Mouse (Mus musculus) embryo, embryonic 11 days (tissue): ENCODE data around the gene Art5.
A peak's percentile ranks its signal among the peaks of the same experiment; 100 is the strongest.

Experiments used
- DNase-seq: peaks from one replicate; pipeline ENCODE4 v3.0.0-alpha.2; 2015

Gene Art5

DNA sequence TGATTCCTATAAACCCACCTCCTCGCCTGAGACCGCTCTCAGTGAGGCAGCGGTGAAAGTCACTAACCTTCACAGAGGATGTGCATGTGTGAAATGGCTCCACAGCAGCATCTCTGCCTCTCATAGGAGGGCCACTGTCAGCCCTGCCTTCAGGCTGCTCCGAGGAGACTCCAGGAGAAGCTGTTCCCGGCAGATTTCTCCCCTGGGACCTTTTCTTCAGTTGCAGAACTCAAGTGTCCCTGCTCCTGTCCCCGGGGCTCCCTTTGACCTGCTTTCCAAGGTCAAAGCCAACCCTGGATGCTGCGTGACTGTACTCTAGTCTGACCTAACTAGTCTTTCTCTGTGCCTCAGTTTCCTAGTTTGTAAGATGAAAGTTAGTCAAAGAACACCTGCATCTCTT is at the start of gene Art5:
Gene Art5 (minus strand): TSS at position 319 of the 400 bp plus-strand sequence.
- DNase-seq: no peak

DNA sequence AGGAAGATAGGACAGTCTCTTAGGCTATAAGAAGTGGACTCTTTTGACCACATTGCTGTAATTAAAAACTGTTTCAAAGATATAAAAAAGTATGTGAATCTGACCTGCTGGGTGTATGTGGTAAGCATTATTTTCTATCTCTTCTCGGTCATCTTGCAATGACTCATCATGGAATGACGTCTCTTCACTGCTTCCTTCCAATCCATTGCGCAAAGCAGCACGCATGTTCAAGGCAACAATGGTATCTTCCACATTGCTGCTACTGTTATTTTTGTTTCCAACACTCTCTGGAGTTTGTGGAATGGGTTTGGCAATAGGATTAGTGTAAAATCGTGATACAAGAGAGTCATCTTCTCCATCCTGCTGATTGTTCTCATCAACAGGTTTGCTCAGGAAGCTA is 44.4 kb upstream of the Art5 start:
- DNase-seq: no peak

DNA sequence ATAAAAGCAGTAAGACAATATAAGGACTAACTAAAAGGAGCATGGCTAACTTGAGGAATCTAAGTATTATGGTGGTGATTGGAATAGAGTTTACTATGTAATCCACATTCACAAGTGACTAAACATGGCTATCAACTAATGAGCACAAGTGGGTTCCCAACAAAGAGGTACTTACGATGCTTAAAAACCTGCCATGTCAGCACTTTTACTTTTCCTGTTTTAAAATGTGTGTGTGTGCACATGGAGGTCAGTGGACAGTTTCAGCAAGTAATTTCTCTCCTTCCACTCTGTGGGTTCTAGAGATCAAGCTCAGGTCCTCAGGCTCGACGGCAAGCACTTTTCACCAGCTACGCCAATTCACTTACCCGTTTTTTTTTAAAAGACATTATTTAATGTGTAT is 28.6 kb upstream of the Art5 start:
- DNase-seq: no peak

DNA sequence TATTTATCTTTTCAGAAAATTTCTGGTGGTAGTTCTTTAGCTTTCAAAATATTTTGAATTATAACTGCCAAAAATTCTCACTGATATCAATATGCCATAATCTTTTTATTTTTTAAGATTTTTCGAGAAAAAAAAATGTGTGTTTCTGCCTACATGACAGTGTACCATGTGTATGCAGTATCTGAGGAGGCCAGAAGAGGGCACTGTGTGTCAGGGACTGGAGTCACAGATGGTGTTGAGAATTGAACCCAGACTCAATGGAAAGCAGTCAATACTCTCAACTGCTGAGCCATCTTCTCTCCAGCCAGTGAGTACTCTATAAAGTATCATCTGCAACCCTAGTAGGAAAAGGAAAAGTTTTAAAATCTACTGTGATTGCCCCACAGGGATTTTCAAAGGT is 28.2 kb upstream of the Art5 start:
- DNase-seq: peak; percentile 43

DNA sequence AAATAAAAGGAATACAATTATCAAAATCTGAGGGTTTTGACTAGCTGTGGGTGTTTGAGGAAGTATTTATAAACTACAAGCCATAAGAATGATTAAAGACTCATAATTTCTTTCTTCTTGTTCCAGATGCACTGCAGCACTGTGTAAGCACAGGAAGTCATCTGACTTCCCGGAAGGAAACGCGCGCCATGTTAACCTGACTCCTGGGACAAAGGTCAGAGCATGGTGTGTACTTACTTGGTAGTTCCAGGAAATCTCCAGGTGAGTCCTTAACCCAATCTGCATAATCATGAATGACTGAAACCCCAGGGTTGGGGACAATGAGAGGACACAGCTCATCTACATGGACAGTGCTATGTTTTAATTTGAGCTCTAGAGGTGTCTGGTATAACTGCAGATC is 23.1 kb upstream of the Art5 start:
- DNase-seq: no peak

DNA sequence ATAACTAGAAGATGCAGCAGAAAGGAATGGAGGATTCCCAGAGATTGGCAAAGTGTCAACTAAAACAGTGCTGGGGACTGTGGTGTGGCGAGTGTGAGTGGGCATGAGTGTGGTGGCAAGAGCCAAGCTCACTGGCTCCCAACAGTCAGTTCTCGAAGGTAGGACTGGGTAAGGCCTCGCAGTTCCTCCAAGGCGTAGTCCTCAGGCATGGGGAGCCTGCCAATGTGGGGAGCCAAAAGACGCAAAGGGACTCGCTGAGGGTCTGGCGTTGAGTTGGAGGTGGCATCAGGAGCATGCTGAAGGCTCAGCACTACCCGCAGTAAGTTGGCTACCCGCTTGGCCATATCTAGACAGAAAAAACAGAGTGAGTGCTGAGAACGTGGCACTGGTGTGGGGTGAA is 11.0 kb upstream of the Art5 start:
- DNase-seq: no peak

DNA sequence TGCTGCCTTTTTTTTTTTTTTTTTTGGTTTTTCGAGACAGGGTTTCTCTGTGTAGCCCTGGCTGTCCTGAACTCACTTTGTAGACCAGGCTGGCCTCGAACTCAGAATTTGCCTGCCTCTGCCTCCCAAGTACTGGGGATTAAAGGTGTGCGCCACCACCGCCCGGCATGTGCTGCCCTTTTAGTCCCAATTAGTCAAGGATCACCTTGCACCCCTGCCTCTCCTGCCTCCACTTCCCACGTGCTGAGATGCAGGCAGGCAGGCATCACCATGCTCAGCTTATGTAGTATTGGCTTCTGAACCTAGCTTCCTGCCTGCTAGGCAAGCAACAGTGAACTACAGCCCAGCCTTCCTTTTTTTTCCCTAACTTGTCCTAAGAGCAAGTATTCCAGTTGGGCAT is 8.1 kb upstream of the Art5 start:
- DNase-seq: no peak

DNA sequence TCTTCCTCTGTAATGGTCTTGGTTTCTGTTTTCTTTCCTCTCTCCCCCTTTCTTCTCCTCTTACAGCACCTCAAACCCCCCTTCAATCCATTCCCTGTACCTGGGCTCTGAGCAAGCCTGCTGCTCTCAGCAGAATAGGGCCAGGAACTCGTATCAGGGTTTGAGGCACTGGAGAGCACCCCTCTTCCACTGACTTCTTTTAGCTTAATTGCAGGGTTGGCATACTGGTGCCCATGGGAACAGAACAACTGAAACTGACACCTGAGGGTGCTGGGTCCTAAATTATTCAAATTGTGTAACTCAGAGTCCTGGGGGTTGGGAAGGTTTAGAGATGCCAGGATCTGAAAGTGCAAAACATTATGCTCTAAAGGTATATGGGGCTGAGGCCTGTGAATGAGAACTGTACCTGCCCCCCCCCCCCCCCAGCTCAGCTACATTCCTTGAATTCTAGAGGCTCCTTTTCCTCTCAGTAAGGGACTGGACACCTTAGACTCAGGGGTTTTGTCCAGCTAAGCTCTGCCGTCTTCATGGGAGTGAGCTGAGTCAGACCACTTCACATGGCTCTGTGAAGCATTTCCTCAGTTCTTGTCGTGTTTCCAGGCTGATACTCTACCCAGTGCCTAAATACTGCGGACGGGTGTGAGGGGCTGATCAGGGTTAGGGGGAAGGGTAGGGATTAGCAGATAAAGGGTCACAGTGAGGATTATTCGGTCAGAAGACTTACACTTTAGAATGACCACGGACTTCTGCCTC is 7.5 kb upstream of the Art5 start, which contains the start of gene Chrna10:
Gene Chrna10 (minus strand): TSS at position 250 of the 753 bp plus-strand sequence.
- DNase-seq: no peak

DNA sequence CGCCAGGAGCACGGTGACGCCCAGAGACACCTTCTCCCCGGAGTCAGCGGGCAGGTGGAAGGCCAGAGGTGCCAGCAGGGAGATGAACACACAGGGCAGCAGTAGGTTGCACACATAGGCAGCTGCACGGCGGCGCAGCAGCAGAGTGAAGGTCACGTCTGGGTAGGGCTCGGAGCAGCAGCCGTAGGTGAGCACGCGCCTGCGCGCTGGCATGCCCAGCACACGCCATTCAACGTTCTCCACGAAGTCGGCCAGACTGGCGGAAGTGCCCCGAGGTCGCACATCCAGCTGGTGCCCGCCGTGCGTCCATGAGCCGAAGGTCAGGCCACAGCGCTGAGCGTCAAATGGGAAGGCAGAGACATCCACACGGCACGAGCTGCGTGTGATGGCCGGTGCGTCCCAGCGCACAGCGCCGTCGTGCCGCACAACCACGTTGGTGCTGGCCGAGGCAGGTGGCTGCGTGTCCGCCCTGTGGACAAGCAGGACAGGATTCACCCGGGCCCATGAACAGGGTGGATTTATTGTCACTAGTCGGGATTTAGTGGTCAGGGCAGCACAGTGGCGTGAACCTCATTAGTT is 4.0 kb upstream of the Art5 start:
- DNase-seq: no peak

DNA sequence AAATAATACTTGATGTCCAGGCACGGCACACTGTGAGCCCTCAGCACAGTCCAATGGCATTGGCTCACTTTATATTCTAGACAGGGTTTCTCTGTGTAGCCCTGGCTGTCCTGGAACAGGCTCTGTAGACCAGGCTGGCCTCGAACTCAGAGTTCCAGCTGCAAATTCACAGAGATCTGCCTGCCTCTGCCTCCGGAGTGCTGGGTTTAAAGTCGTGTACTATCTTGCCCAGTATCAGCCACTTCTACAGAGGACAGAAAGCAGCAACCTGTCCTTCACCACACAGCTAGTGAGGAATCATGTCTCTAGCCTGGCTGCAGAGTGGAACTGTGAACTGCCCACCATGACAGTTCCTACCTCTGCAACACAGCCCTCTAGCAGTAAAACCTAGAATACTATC is 457 bp upstream of the Art5 start:
- no peak for DNase-seq

DNA sequence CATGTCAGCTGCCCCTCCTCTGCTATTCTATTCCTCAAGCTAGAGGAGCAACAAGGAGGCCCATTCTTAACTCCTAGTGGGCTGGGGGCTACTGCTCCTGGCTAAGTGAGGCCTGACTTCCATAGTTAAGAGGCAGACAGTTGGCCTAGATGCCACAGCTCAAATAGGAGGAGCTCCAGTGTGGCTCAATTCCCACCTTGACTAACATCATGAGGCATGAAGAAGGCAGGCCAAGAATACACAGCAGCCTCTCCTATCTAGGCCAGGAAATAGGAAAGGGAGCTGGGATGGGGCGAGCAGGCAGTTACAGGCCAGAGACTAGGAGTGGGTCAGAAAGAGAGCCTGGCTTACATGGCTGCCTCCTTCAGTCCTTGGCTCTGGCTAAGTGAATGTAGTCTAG is 1.1 kb downstream of the Art5 start:
- no peak for DNase-seq

DNA sequence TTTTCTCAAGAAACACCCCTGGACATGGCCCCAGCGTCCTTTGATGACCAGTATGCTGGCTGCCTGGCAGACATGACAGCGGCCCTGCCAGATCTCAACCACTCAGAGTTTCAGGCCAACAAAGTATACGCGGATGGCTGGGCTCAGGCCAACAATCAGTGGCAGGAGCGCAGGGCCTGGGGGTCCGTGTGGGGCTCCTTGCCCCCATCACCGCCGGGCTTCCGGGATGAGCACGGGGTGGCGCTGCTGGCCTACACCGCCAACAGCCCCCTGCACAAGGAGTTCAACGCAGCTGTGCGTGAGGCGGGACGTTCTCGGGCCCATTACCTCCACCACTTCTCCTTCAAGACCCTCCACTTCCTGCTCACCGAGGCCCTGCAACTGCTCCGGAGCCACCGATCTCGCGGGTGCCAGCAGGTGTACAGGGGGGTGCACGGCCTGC is 2.6 kb downstream of the Art5 start:
- peak; percentile 45 for DNase-seq

DNA sequence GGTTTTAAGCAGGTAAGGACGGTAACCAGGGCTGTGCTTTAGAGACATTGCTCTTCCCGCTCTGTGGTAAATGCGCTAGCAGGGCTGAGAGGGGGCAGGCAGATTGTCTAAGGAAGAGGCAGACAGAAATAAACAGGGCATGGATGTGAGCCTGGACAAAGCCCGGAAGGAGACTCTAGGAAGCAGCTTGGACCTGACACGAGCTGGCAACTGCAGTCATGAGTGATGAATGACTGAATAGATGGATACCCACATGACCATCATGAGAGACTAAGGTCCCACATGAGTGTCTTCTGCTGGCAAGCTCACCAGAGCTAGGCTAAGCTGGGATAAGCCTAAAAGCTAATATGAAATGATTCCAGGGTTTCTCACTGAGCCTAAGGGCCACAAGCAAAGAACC is 5.2 kb downstream of the Art5 start:
- DNase-seq: no peak

DNA sequence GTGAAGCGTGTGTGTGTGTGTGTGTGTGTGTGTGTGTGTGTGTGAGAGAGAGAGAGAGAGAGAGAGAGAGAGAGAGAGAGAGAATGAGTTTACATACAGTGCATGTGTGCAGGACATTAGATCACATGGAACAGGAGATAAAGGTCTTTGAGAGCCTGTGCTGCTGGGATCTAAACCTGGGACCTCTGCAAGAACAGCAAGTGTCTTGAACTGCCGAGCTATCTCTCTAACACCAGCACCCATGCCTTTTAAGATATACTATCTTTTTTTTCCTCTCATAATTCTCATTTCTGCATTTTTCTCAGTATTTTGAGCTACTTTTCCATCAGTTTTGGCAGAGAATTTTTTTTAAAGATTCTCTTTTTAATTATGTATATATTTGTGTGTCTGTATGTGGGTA is 5.7 kb downstream of the Art5 start:
- no peak for DNase-seq

DNA sequence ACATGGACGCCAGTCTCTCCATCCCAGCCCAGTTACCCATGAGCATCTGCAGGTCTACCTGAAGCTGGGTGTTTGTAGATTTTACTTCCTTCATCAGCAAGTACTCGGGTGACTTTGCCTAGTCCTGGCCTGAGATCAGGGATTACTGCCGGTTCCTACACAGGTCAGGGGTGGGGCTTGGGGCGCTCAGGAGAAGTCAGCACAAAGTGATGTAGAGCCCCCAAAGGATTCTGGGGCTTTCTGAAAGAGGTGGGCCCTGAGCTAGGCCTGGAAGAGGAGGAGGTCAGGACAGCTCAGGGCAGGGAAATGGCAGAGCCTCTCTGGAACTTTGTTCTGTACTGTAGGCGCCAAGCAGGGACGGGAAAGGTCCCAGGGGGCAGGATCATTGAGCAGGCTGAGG is 6.6 kb downstream of the Art5 start:
- DNase-seq: no peak

DNA sequence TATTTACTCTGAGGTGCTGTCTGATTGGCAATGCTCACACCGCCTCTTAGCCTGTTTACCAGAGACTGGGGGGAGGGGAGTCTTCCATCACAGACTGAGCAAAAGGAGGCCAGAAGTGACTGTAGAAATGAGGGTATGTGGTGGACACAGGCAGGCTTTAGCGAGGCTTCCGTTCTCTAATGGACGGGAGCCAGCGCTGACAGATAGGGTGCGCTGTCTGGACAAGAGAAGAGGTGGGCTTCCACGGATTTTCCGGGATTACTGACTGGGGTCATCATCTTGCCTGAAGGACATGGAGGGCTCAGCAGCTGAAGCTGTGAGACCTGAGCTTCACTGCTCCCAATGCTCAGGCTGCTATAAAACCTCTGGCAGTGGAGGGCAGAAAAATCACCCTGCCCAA is 7.0 kb downstream of the Art5 start:
- peak; percentile 30 for DNase-seq

DNA sequence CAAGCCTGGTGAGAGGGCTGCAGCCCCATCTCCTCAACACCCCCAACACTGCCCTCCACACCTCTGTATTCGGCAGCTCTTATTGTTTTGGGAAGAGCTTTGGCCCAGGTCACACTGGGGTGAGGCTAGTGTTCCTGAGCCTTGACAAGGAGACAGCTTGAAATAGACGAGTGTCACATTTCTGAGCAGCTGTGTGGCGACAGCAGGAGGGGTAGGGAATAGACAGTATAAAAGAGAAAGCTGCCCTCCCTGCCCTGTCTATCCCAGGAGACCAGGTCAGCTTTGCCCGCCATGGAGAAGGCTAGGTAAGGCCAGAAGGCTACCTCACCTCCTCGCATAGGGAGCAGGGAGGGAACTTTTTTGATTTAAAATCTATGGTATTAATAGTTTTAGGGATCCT is 7.8 kb downstream of the Art5 start, which contains the start of gene Art1:
Gene Art1 (plus strand): TSS at position 257 of the 400 bp plus-strand sequence.
- no peak for DNase-seq

DNA sequence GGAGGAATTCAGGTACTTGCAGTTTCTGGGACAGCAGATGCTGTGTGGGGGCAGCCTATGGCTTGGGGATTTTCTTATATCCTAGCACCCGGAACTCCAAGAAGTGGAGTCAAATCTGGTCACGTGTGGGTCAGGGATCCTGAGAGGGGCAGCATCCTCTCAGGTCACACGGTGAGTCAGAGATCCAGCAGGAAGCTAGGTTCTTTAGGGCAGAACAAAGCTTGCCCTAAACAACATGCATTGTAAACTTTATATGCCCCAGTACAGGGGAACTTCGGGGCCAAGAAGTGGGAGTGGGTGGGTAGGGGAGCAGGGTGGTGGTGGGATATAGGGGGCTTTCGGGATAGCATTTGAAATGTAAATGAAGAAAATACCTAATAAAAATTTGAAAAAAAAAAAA is 8.4 kb downstream of the Art5 start:
- DNase-seq: no peak

DNA sequence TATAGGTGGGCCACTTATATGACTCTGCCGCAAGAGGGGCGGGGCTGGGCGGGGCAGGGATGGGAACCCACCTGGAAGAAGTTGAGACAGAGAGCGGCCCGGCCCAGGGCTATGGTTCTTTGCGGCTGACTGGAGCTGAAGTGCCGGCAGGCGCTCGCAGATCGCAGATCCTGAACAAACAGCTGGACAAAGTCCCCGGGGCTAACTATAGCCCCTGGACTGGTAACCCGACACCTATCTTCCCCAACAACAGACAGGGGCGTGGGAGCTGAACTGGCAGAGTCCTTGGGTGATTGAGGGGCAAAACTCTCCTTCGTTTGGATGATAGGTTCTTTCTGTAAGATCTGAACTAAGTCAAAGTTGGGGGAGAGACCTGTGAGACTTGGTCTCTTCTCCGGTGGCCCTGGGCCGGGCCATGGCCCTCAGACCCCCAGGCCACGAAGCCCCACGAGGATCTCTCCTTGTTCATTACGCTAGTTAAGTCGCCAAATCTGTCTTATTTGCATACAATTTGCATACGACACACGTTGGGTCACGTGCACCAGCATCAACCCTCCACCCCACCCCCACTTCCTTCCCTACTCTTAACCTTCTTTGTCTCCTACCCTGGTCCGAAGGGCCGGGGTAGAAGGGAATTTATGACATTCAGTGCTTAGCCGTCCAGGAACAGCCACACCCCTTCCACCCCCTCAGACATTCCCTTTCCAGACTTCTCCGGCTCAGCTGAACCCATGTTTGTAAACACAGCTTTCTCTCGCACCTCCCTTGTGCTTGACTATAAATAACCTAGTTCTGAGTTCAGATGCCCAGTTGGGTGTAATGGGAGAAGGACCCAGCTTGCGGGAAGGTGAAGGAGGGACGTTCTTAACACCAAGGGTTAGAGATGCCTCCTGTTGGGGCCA is 9.3 kb downstream of the Art5 start:
- DNase-seq: peak; percentile 78

DNA sequence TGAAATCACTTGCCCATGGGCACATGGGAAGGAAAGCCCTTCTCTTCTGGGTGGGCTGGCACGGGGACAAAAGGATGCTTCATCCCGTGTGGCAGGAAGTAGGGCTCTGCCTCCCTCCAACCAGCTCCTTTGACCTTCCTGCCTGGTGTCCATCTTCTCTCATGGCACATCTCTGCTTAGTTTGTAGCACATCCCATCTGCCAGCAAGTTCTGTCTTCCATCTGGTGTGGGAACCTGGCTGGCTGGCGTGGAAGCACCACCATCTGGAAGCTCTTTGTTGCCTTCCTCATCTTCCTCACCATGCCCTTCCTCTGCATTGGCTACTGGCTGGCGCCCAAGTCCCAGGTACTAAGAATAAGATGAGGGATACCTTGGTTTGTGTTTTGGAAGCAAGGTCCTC is 22.0 kb downstream of the Art5 start:
- no peak for DNase-seq

DNA sequence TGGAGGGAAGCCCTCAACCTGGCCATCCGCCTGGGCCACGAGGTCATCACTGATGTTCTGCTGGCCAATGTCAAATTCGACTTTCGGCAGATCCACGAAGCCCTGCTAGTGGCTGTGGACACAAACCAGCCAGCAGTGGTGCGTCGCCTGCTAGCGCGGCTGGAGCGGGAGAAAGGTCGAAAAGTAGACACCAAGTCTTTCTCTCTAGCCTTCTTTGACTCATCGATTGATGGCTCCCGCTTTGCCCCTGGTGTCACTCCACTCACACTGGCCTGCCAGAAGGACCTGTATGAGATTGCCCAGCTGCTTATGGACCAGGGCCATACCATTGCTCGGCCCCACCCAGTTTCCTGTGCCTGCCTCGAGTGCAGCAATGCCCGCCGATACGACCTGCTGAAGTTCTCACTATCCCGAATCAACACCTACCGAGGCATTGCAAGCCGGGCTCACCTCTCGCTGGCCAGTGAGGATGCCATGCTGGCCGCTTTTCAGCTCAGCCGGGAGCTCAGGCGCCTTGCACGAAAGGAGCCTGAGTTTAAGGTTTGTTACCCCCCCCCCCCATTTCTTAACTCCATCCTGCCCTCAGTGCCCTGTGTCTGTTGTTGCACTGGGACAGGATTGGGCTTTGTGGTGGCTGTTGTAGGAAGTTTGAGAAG is 25.1 kb downstream of the Art5 start:
- no peak for DNase-seq

DNA sequence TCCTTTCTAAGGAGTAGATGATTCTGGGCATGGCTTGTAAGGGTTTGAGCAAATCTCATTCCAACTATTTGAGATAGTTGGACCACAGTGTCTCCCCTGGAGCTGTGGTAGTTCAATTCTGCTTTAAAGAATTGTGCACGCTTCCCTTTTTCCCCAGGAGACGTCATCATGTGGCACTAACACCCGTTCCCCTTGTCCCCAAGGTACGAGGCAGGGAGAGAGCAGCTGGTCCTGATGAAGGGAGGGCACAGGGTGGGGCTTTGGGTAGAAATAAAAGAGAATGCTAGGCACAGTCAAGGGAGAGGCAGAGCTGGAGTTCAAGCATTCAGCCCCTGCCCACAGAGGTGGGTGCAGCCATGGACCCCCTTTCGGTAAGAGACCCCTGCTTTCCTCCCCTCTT is 26.5 kb downstream of the Art5 start, which contains the start of gene Trpc2:
Gene Trpc2 (plus strand): TSS at position 301 of the 400 bp plus-strand sequence.
- DNase-seq: no peak

DNA sequence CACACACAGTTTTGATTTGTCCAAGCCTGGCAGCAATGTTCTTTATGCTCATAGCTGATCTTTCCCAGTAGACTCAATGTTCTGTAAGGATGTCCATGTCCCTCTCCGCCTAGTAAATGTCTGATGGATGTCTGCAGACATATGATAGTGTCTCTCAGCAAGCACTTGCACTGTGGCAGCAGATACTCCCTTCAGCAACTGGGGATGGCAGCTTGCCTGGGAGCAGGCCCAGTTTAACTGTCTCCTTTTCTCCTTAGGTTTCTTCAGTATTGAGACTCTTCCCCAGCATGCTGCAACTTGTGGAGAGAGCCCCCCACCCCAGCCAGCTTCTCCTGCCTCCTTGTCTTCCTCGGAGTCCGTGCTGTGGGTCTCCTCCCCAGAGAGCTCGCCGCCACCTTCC is 27.5 kb downstream of the Art5 start:
- DNase-seq: no peak
